Mouse (Mus musculus): ENCODE data around the gene Cbln1. TPM values are rescaled to one million over a fixed set of nuclear protein-coding genes. Genes with fewer than 3 reads are reported as not detected.

Cbln1 gene
- polyA plus RNA-seq, 1 experiment from 2014 or later = 5.9 TPM

- Histone ChIP-seq H3K4me2 (ENCODE audit: low read depth, severe bottlenecking) (peak overlapping the region; percentile 98), H3K9me3 (ENCODE audit: control insufficient read depth, low read length) (no peaks in the 10 kb centered on the region), H3K4me1 (ENCODE audit: control insufficient read depth, insufficient read depth, low read length) (peaks cover 28% of the 10 kb centered on the region), H3K36me3 (ENCODE audit: control insufficient read depth, insufficient read depth, low read length) (no peaks in the 10 kb centered on the region), H3K27me3 (ENCODE audit: control insufficient read depth, insufficient read depth, low read length) (peaks cover 62% of the 10 kb centered on the region), H3K4me3 (ENCODE audit: low read depth, low read length) (peak overlapping the region; percentile 10; the same call in 1 of the 2 replicates), H3K27ac (replicated peaks; ENCODE audit: low read depth, low read length) (no peak overlapping the region), H3K9ac (ENCODE audit: low read length) (no peak overlapping the region)
- DNase-seq (ENCODE audit: low spot score) = peak; percentile 59
- ATAC-seq (ENCODE audit: insufficient number of reproducible peaks, low FRiP score, low TSS enrichment, low read depth) = no peak
- under 1% methylated on average over 23 of the region's 23 CpGs for WGBS
Observed at GRCm38 (mm10) chr8:87468416-87468957, 3.9 kb downstream of the Cbln1 start.

- WGBS = 12% methylated on average over 3 of the region's 3 CpGs
- H3K4me1 ChIP-seq (ENCODE audit: control insufficient read depth, insufficient read depth, low read length) = peaks cover 23% of the 10 kb centered on the region
- no peak overlapping the region for H3K4me2 ChIP-seq (ENCODE audit: low read depth, severe bottlenecking)
- H3K36me3 ChIP-seq (ENCODE audit: control insufficient read depth, insufficient read depth, low read length) = no peaks in the 10 kb centered on the region
- H3K27ac ChIP-seq (replicated peaks; ENCODE audit: low read depth, low read length) = no peak overlapping the region
- no peak overlapping the region for H3K9ac ChIP-seq (ENCODE audit: low read length)
- DNase-seq (ENCODE audit: low spot score) (peak; percentile 25), ATAC-seq (ENCODE audit: insufficient number of reproducible peaks, low FRiP score, low TSS enrichment, low read depth) (no peak)
- no peak overlapping the region for H3K4me3 ChIP-seq (ENCODE audit: low read depth, low read length)
- peaks cover 57% of the 10 kb centered on the region for H3K27me3 ChIP-seq (ENCODE audit: control insufficient read depth, insufficient read depth, low read length)
- no peaks in the 10 kb centered on the region for H3K9me3 ChIP-seq (ENCODE audit: control insufficient read depth, low read length)
Observed at GRCm38 (mm10) chr8:87467906-87468305, 4.5 kb downstream of the Cbln1 start.

- no peak overlapping the region for H3K9ac ChIP-seq (ENCODE audit: low read length)
- no peak overlapping the region for H3K4me3 ChIP-seq (ENCODE audit: low read depth, low read length)
- peaks cover 22% of the 10 kb centered on the region for H3K4me1 ChIP-seq (ENCODE audit: control insufficient read depth, insufficient read depth, low read length)
- H3K4me2 ChIP-seq (ENCODE audit: low read depth, severe bottlenecking) = no peak overlapping the region
- no peak for ATAC-seq (ENCODE audit: insufficient number of reproducible peaks, low FRiP score, low TSS enrichment, low read depth)
- H3K36me3 ChIP-seq (ENCODE audit: control insufficient read depth, insufficient read depth, low read length) = no peaks in the 10 kb centered on the region
- H3K9me3 ChIP-seq (ENCODE audit: control insufficient read depth, low read length) = no peaks in the 10 kb centered on the region
- DNase-seq (ENCODE audit: low spot score) = no peak
- 43% methylated on average over 1 of the region's 1 CpGs for WGBS
- H3K27me3 ChIP-seq (ENCODE audit: control insufficient read depth, insufficient read depth, low read length) = peaks cover 52% of the 10 kb centered on the region
- no peak overlapping the region for H3K27ac ChIP-seq (replicated peaks; ENCODE audit: low read depth, low read length)
Observed at GRCm38 (mm10) chr8:87466936-87467602, 5.3 kb downstream of the Cbln1 start.

GRCm38 (mm10) chr8:87466335-87466734, 6.1 kb downstream of the Cbln1 start:
- Histone ChIP-seq H3K4me3 (ENCODE audit: low read depth, low read length) (no peak overlapping the region), H3K4me2 (ENCODE audit: low read depth, severe bottlenecking) (no peak overlapping the region), H3K36me3 (ENCODE audit: control insufficient read depth, insufficient read depth, low read length) (no peaks in the 10 kb centered on the region), H3K9ac (ENCODE audit: low read length) (no peak overlapping the region), H3K27ac (replicated peaks; ENCODE audit: low read depth, low read length) (no peak overlapping the region), H3K9me3 (ENCODE audit: control insufficient read depth, low read length) (no peaks in the 10 kb centered on the region), H3K27me3 (ENCODE audit: control insufficient read depth, insufficient read depth, low read length) (peaks cover 45% of the 10 kb centered on the region), H3K4me1 (ENCODE audit: control insufficient read depth, insufficient read depth, low read length) (peaks cover 15% of the 10 kb centered on the region)
- ATAC-seq (ENCODE audit: insufficient number of reproducible peaks, low FRiP score, low TSS enrichment, low read depth) (no peak), DNase-seq (ENCODE audit: low spot score) (no peak)
- WGBS = 31% methylated on average over 6 of the region's 6 CpGs

GRCm38 (mm10) chr8:87464446-87464845, 8.0 kb downstream of the Cbln1 start:
- no peak overlapping the region for H3K4me2 ChIP-seq (ENCODE audit: low read depth, severe bottlenecking)
- no peaks in the 10 kb centered on the region for H3K36me3 ChIP-seq (ENCODE audit: control insufficient read depth, insufficient read depth, low read length)
- WGBS = 80% methylated on average over 3 of the region's 3 CpGs
- no peak for ATAC-seq (ENCODE audit: insufficient number of reproducible peaks, low FRiP score, low TSS enrichment, low read depth)
- no peak overlapping the region for H3K9ac ChIP-seq (ENCODE audit: low read length)
- no peaks in the 10 kb centered on the region for H3K9me3 ChIP-seq (ENCODE audit: control insufficient read depth, low read length)
- H3K4me1 ChIP-seq (ENCODE audit: control insufficient read depth, insufficient read depth, low read length) = peaks cover 8% of the 10 kb centered on the region; the same call in 1 of the 2 replicates
- no peak for DNase-seq (ENCODE audit: low spot score)
- H3K27me3 ChIP-seq (ENCODE audit: control insufficient read depth, insufficient read depth, low read length) = peaks cover 29% of the 10 kb centered on the region
- H3K27ac ChIP-seq (replicated peaks; ENCODE audit: low read depth, low read length) = no peak overlapping the region
- no peak overlapping the region for H3K4me3 ChIP-seq (ENCODE audit: low read depth, low read length)

- Histone ChIP-seq H3K27me3 (ENCODE audit: control insufficient read depth, insufficient read depth, low read length) (peaks cover 9% of the 10 kb centered on the region), H3K4me2 (ENCODE audit: low read depth, severe bottlenecking) (no peak overlapping the region), H3K27ac (replicated peaks; ENCODE audit: low read depth, low read length) (no peak overlapping the region), H3K36me3 (ENCODE audit: control insufficient read depth, insufficient read depth, low read length) (no peaks in the 10 kb centered on the region), H3K4me1 (ENCODE audit: control insufficient read depth, insufficient read depth, low read length) (0 out of 2 replicates have a peak, but pooled peaks cover 4% of the 10 kb centered on the region), H3K9ac (ENCODE audit: low read length) (no peak overlapping the region), H3K9me3 (ENCODE audit: control insufficient read depth, low read length) (no peaks in the 10 kb centered on the region), H3K4me3 (ENCODE audit: low read depth, low read length) (no peak overlapping the region)
- WGBS = 28% methylated on average over 5 of the region's 5 CpGs
- ATAC-seq (ENCODE audit: insufficient number of reproducible peaks, low FRiP score, low TSS enrichment, low read depth) (no peak), DNase-seq (ENCODE audit: low spot score) (no peak)
Observed at GRCm38 (mm10) chr8:87461801-87462200, 10.6 kb downstream of the Cbln1 start.

- no peak overlapping the region for H3K4me2 ChIP-seq (ENCODE audit: low read depth, severe bottlenecking)
- H3K27ac ChIP-seq (replicated peaks; ENCODE audit: low read depth, low read length) = no peak overlapping the region
- H3K9me3 ChIP-seq (ENCODE audit: control insufficient read depth, low read length) = no peaks in the 10 kb centered on the region
- no peak overlapping the region for H3K9ac ChIP-seq (ENCODE audit: low read length)
- WGBS = 77% methylated on average over 4 of the region's 4 CpGs
- DNase-seq (ENCODE audit: low spot score) (no peak), ATAC-seq (ENCODE audit: insufficient number of reproducible peaks, low FRiP score, low TSS enrichment, low read depth) (no peak)
- no peak overlapping the region for H3K4me3 ChIP-seq (ENCODE audit: low read depth, low read length)
- H3K27me3 ChIP-seq (ENCODE audit: control insufficient read depth, insufficient read depth, low read length) = no peaks in the 10 kb centered on the region
- H3K36me3 ChIP-seq (ENCODE audit: control insufficient read depth, insufficient read depth, low read length) = no peaks in the 10 kb centered on the region
- no peaks in the 10 kb centered on the region for H3K4me1 ChIP-seq (ENCODE audit: control insufficient read depth, insufficient read depth, low read length)
Observed at GRCm38 (mm10) chr8:87456949-87457348, 15.5 kb downstream of the Cbln1 start.

GRCm38 (mm10) chr8:87452815-87453214, 19.6 kb downstream of the Cbln1 start:
- Histone ChIP-seq H3K4me3 (ENCODE audit: low read depth, low read length) (no peak overlapping the region), H3K27ac (replicated peaks; ENCODE audit: low read depth, low read length) (no peak overlapping the region), H3K4me2 (ENCODE audit: low read depth, severe bottlenecking) (no peak overlapping the region), H3K36me3 (ENCODE audit: control insufficient read depth, insufficient read depth, low read length) (no peaks in the 10 kb centered on the region), H3K9me3 (ENCODE audit: control insufficient read depth, low read length) (no peaks in the 10 kb centered on the region), H3K4me1 (ENCODE audit: control insufficient read depth, insufficient read depth, low read length) (no peaks in the 10 kb centered on the region), H3K9ac (ENCODE audit: low read length) (no peak overlapping the region), H3K27me3 (ENCODE audit: control insufficient read depth, insufficient read depth, low read length) (no peaks in the 10 kb centered on the region)
- whole genome bisulfite sequencing = 54% methylated on average over 4 of the region's 4 CpGs
- ATAC-seq (ENCODE audit: insufficient number of reproducible peaks, low FRiP score, low TSS enrichment, low read depth) (no peak), DNase-seq (ENCODE audit: low spot score) (no peak)

Data from limb, embryonic 11.5 days (tissue).